Comparison of ENCODE assay signal across 9 mouse cellular contexts in the genomic region with DNA sequence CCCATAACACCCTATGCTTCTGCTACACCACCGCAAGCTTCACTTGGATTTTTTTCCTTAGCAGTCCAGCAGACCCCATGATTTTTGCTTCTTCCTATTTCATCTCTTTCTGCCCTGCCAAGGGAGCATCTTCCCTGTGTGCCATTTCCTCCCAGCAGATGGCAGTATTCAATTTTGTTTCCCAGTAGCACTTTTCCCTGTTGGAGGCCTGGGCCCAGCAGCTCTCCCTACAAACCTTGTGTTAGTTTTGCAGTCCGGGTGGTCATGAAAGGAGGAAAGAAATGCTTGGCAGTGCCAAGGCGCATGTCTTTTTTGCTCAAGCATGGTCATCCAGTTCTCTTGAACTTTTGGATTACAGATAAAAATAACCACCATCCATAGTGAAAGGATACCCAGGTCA.
A peak's percentile ranks its signal among the peaks of the same experiment; 100 is the strongest.
DNase-seq lines count a peak whose midpoint lies in the region; ATAC-seq lines count a peak whose summit lies in the region.
"Had no signal": no experiment of that assay in that cellular context is flagged by ENCODE, and none has a peak within 500 bp of the region (broad histone marks: within the 10 kb centered on the region; RNA-seq: fewer than 3 reads in every experiment).

No protein-coding gene starts in this region.

- no peaks in the 10 kb centered on the region; the same call in 1 of the 2 replicates for H3K4me1 ChIP-seq in hindbrain, embryonic 11.5 days (replicated peaks; ENCODE audit: control insufficient read depth, insufficient read depth, low read length)
- H3K4me1 ChIP-seq in hindbrain, embryonic 13.5 days (replicated peaks) = no peaks in the 10 kb centered on the region
- H3K4me1 ChIP-seq in limb, embryonic 10.5 days = no peaks in the 10 kb centered on the region
- H3K4me1 ChIP-seq: heart, embryonic 13.5 days had no signal

- no peaks in the 10 kb centered on the region for H3K9me3 ChIP-seq in hindbrain, embryonic 11.5 days (ENCODE audit: control insufficient read depth, low read length)
- no peaks in the 10 kb centered on the region for H3K9me3 ChIP-seq in hindbrain, embryonic 13.5 days
- H3K9me3 ChIP-seq in limb, embryonic 10.5 days (replicated peaks) = no peaks in the 10 kb centered on the region
- H3K9me3 ChIP-seq: heart, embryonic 13.5 days had no signal

- ATAC-seq in hindbrain, embryonic 11.5 days (ENCODE audit: low FRiP score) = no peak
- ATAC-seq in hindbrain, embryonic 13.5 days (ENCODE audit: low FRiP score) = no peak
- ATAC-seq in frontal cortex, adult (ENCODE audit: low TSS enrichment) = peak; percentile 94

- peak; percentile 42 for DNase-seq in hindbrain, embryonic 11.5 days (ENCODE audit: low spot score)
- peak; percentile 46 for DNase-seq in ZHBTc4 (ENCODE audit: low read depth, low spot score)
- peak; percentile 50 for DNase-seq in layer of hippocampus, adult 11-12 months (ENCODE audit: low spot score)
- peak; percentile 76 for DNase-seq in lung, postnatal 10 days
- peak; percentile 6 for DNase-seq in testis, postnatal 14 days (ENCODE audit: low spot score)
- DNase-seq in limb, embryonic 10.5 days (ENCODE audit: low spot score) = no peak

- H3K9ac ChIP-seq in hindbrain, embryonic 11.5 days (ENCODE audit: low read depth, low read length) = no peak overlapping the region
- no peak overlapping the region for H3K9ac ChIP-seq in hindbrain, embryonic 13.5 days
- H3K9ac ChIP-seq: heart, embryonic 13.5 days had no signal

- H3K4me3 ChIP-seq in hindbrain, embryonic 11.5 days (ENCODE audit: low read depth, low read length) = no peak overlapping the region
- no peak overlapping the region for H3K4me3 ChIP-seq in hindbrain, embryonic 13.5 days
- H3K4me3 ChIP-seq in limb, embryonic 10.5 days = no peak overlapping the region
- H3K4me3 ChIP-seq: heart, embryonic 13.5 days had no signal

- no peaks in the 10 kb centered on the region for H3K27me3 ChIP-seq in hindbrain, embryonic 11.5 days (ENCODE audit: control insufficient read depth, insufficient read depth, low read length)
- no peaks in the 10 kb centered on the region for H3K27me3 ChIP-seq in hindbrain, embryonic 13.5 days
- H3K27me3 ChIP-seq in limb, embryonic 10.5 days (ENCODE audit: low read depth, poor library complexity, severe bottlenecking) = no peaks in the 10 kb centered on the region

- no peak overlapping the region for H3K27ac ChIP-seq in hindbrain, embryonic 11.5 days (ENCODE audit: low read depth, low read length)
- H3K27ac ChIP-seq in hindbrain, embryonic 13.5 days = no peak overlapping the region
- H3K27ac ChIP-seq in limb, embryonic 10.5 days = no peak overlapping the region
- H3K27ac ChIP-seq: heart, embryonic 13.5 days had no signal

- 82% methylated on average over 3 of the region's 3 CpGs for WGBS in hindbrain, embryonic 11.5 days
- WGBS in hindbrain, embryonic 13.5 days = 72% methylated on average over 3 of the region's 3 CpGs
- WGBS in limb, embryonic 10.5 days = 78% methylated on average over 3 of the region's 3 CpGs

- H3K4me2 ChIP-seq in hindbrain, embryonic 11.5 days (replicated peaks; ENCODE audit: low read depth, low read length) = no peak overlapping the region
- no peak overlapping the region for H3K4me2 ChIP-seq in hindbrain, embryonic 13.5 days
- H3K4me2 ChIP-seq: heart, embryonic 13.5 days had no signal

- no peaks in the 10 kb centered on the region for H3K36me3 ChIP-seq in hindbrain, embryonic 11.5 days (ENCODE audit: control insufficient read depth, insufficient read depth, low read length)
- no peaks in the 10 kb centered on the region for H3K36me3 ChIP-seq in hindbrain, embryonic 13.5 days
- H3K36me3 ChIP-seq in limb, embryonic 10.5 days = no peaks in the 10 kb centered on the region
- H3K36me3 ChIP-seq: heart, embryonic 13.5 days had no signal
